Mouse (Mus musculus) gastrocnemius, postnatal 25 days (tissue): ENCODE results near the gene Gm49721. TPM values are rescaled to one million over a fixed set of nuclear protein-coding genes. Genes with fewer than 3 reads are reported as not detected.
"Not testable (repeated sequence)": the region's sequence is repeated elsewhere in the genome, so short reads cannot be mapped to it uniquely, and the experiment has no call there.

Experiments used
- DNase-seq: peaks from one replicate; pipeline ENCODE4 v3.0.0; 2022
- total RNA-seq, 2 experiments: library from RNA; stranded (reverse); gene quantifications; 1 replicate in 1 of 2; 2 replicates in 1 of 2; pipeline ENCODE4 v1.2.3; 2021

Gm49721 gene
- total RNA-seq, 2 experiments from 2014 or later: not detected

DNA sequence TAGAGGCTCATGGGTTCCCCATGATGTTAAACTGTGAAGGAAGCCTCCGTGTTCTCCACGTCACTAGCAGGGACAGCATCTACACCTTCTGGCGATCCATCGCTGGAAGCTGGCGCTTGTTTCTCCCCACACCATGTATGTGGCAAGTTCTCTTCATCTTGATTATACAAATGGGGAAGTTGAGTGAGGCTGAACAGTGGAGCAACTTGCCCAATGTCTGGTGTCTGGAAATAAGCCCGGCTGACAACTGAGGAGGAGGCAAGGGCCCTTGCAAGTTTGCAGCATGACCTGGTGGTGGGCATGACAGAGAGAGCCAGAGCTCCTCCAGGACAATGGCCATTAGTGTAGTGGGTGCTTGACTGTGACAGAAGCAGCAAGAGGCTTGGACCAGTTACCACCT, 96.8 kb downstream of the Gm49721 start:
- DNase-seq: not testable (repeated sequence)

DNA sequence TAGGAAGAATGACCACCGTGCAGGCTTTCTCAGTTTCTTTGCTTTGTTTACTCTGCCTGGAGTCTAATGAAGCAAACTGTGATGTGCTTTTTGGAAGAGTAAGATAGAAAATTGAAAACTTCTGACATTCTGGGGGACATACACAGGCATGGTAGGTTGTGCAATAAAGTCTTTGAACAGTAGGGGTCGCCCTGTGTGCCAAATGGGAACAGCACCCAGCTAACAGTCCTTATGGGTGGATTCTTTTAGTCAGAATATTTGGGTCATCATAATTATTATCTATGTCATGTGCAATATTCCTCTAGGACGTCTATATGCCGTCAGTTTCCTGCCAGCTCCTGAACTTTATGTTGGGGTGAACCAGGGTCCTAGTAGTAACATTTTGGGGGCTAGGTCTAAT, 100.9 kb downstream of the Gm49721 start:
- DNase-seq: not testable (repeated sequence)

DNA sequence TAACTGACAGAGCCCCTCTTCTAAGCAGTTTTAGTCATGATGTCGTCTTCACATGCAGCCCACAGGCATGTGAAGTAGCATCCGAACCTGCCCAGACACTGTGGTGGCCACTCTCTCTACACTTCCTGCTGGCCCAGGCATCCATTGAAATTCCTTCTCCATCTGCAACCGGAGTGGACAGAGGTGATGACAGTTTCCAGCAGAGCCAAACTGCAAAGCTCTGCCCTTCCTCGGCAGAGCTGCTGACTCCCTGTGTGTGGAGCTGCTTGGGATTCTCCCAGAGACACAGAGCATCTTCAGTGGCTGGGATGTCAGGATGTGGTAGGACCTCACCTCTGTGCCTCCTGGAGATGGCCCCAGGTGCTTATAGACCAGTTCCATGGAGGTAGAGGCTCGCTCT, 105.8 kb downstream of the Gm49721 start:
- DNase-seq: not testable (repeated sequence)

DNA sequence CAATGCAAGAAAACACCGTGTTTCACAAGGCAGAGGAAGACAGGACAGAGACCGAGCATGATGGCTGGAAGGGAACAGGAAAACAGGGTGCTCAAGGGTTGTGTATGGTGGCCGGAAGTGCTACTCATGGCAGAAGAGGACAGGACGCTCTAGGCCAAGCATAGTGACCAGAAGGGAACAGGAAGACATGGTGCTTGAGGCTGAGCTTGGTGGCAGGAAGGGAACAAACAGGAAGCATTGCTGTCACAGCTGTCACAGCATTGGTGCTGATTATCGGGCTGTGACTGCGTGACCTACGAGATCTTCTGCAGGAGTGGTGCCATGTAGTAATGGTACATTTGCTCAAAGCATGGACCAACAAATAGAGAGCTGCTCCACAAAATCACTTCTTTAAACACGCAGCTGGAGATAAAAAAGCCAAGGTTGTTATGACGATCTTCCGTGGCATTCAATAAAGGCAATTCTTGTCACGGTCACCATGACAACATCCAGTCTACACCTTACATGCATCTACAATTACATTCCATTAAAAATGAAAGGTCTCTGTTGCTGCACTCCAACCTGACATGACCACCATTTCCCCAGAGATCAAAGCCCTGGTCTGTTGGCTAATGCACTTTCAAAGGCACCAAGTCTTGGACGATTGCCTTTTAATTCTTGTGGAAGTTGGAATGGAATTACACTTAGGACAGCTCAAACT, 106.9 kb downstream of the Gm49721 start:
- not testable (repeated sequence) for DNase-seq

DNA sequence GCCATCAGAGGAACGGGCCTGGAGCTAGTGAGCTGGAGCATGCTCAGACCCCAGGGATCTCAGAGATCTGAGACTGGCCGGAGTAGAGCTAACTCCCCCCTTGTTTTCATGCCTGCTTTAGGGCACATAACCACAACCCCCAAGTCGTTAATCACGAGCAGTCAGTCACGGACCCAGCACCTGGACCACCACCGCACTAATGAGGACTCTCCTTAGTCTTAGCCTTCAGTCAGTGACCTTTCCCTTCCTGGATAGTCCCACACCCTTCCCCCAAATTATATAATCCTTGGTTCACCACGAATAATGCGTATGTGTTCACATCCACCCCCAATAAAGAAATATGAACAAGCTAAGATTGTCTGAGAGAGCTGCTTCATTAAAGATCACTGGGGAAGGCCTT, 108.1 kb downstream of the Gm49721 start:
- not testable (repeated sequence) for DNase-seq

Other genes starting within 250 kb of the Gm49721 start
- gene Ezr, start 196.1 kb upstream of the Gm49721 start, total RNA-seq: 1 to 10 TPM; 2.2 to 2.9 TPM
- gene Rsph3b, start 30.2 kb upstream of the Gm49721 start, total RNA-seq: 10 to 100 TPM; 19.0 to 20.7 TPM
- gene Tagap1, start 17.7 kb upstream of the Gm49721 start, total RNA-seq: 10 to 100 TPM; 11.5 to 11.9 TPM
- gene Rnaset2b, start 8.3 kb upstream of the Gm49721 start, total RNA-seq: 10 to 100 TPM; 84.8 to 85.8 TPM
- gene Gm1604a, start 46.7 kb downstream of the Gm49721 start, total RNA-seq: not detected
- 10 to 100 TPM; 75.7 to 86.2 TPM for gene Rps6ka2, start 191.2 kb downstream of the Gm49721 start, total RNA-seq